Mouse (Mus musculus) hindbrain, embryonic 13.5 days (tissue): ENCODE measurements around the gene Pde9a. TPM values are rescaled to one million over a fixed set of nuclear protein-coding genes. Genes with fewer than 3 reads are reported as not detected.
A peak's percentile ranks its signal among the peaks of the same experiment; 100 is the strongest.

ENCODE experiments used
- ATAC-seq: fragments of 200-750 bp; cut with Nextera tagmentation; 2 replicates; pipeline ENCODE4 v1.8.0; 2017; ENCODE audit warnings: moderate TSS enrichment; ENCODE audit not compliant: low FRiP score
- H3K27ac ChIP-seq: fragments of 300-500 bp; sonication (generic); 2 replicates; pipeline ENCODE4 v1.5.1; 2015; ENCODE audit warnings: inconsistent platforms, mild to moderate bottlenecking, moderate library complexity
- H3K27me3 ChIP-seq: fragments of 300-500 bp; sonication (generic); 2 replicates; pipeline ENCODE4 v1.6.1; 2015; ENCODE audit warnings: mild to moderate bottlenecking, inconsistent platforms
- H3K36me3 ChIP-seq: fragments of 300-500 bp; sonication (generic); 2 replicates; pipeline ENCODE4 v1.6.1; 2015; ENCODE audit warnings: mild to moderate bottlenecking, inconsistent platforms
- H3K4me1 ChIP-seq: fragments of 300-500 bp; sonication (generic); replicated peaks from 2 replicates; pipeline ENCODE4 v1.6.1; 2015; ENCODE audit warnings: inconsistent platforms
- H3K4me2 ChIP-seq: fragments of 300-500 bp; sonication (generic); 2 replicates; pipeline ENCODE4 v1.6.1; 2015; ENCODE audit warnings: inconsistent platforms, mild to moderate bottlenecking, moderate library complexity
- H3K4me3 ChIP-seq: fragments of 300-500 bp; sonication (generic); 2 replicates; pipeline ENCODE4 v1.5.1; 2015; ENCODE audit warnings: mild to moderate bottlenecking, inconsistent platforms
- H3K9ac ChIP-seq: fragments of 300-500 bp; sonication (generic); 2 replicates; pipeline ENCODE4 v1.6.1; 2015; ENCODE audit warnings: mild to moderate bottlenecking, inconsistent platforms
- H3K9me3 ChIP-seq: fragments of 300-500 bp; sonication (generic); 2 replicates; pipeline ENCODE4 v1.6.1; 2016; ENCODE audit warnings: inconsistent platforms
- WGBS: fragments of 180-500 bp; shearing (Covaris S2); methylation state at CpG from one replicate; pipeline ENCODE4 v1.1.7; 2015; 5-methylcytosine and 5-hydroxymethylcytosine counted together
- polyA plus RNA-seq: library from polyadenylated mRNA; unstranded; fragments of >200 nt; fragmentation: Nextera tagmentation; extraction: Ambion mirVana; gene quantifications from 2 replicates; pipeline ENCODE4 v1.2.1, GENCODE M21; 2015

Gene Pde9a
- polyA plus RNA-seq, 1 experiment from 2014 or later = 36.7 TPM

GRCm38 (mm10) chr17:31392041-31392440 lies 6.0 kb downstream of the Pde9a start:
- 93% methylated on average over 5 of the region's 5 CpGs for WGBS
- Histone ChIP-seq H3K36me3 (no peaks in the 10 kb centered on the region), H3K4me3 (no peak overlapping the region), H3K27me3 (no peaks in the 10 kb centered on the region), H3K9ac (no peak overlapping the region), H3K4me1 (peaks cover 51% of the 10 kb centered on the region), H3K27ac (no peak overlapping the region), H3K9me3 (no peaks in the 10 kb centered on the region), H3K4me2 (no peak overlapping the region)
- ATAC-seq = no peak

GRCm38 (mm10) chr17:31393811-31394210 lies 7.8 kb downstream of the Pde9a start:
- Histone ChIP-seq H3K9me3 (no peaks in the 10 kb centered on the region), H3K4me1 (peaks cover 34% of the 10 kb centered on the region), H3K9ac (no peak overlapping the region), H3K27ac (no peak overlapping the region), H3K4me2 (no peak overlapping the region), H3K4me3 (no peak overlapping the region), H3K36me3 (no peaks in the 10 kb centered on the region), H3K27me3 (no peaks in the 10 kb centered on the region)
- WGBS = 80% methylated on average over 2 of the region's 2 CpGs
- no peak for ATAC-seq

GRCm38 (mm10) chr17:31400294-31400693 lies 14.3 kb downstream of the Pde9a start:
- WGBS = 87% methylated on average over 6 of the region's 6 CpGs
- H3K36me3 ChIP-seq = peaks cover 14% of the 10 kb centered on the region
- H3K4me3 ChIP-seq = no peak overlapping the region
- no peak overlapping the region for H3K9ac ChIP-seq
- no peak overlapping the region for H3K27ac ChIP-seq
- no peaks in the 10 kb centered on the region for H3K27me3 ChIP-seq
- H3K9me3 ChIP-seq = no peaks in the 10 kb centered on the region
- no peak overlapping the region for H3K4me2 ChIP-seq
- no peak for ATAC-seq
- peaks cover 28% of the 10 kb centered on the region for H3K4me1 ChIP-seq

GRCm38 (mm10) chr17:31401160-31401559 lies 15.2 kb downstream of the Pde9a start:
- 89% methylated on average over 3 of the region's 3 CpGs for WGBS

GRCm38 (mm10) chr17:31402713-31403112 lies 16.7 kb downstream of the Pde9a start:
- Histone ChIP-seq H3K36me3 (peaks cover 14% of the 10 kb centered on the region), H3K27me3 (no peaks in the 10 kb centered on the region), H3K27ac (0 out of 2 replicates have a peak overlapping the region, but pooled peaks have one; percentile 3), H3K9ac (no peak overlapping the region), H3K4me3 (no peak overlapping the region), H3K4me2 (no peak overlapping the region), H3K9me3 (no peaks in the 10 kb centered on the region), H3K4me1 (peaks cover 34% of the 10 kb centered on the region)
- 69% methylated on average over 8 of the region's 8 CpGs for WGBS
- no peak for ATAC-seq

More at GRCm38 (mm10) chr17:31401160-31401559, 15.2 kb downstream of the Pde9a start:
- no peak for ATAC-seq
- Histone ChIP-seq H3K4me2 (no peak overlapping the region), H3K4me3 (no peak overlapping the region), H3K4me1 (peaks cover 29% of the 10 kb centered on the region), H3K9ac (no peak overlapping the region), H3K27ac (0 out of 2 replicates have a peak overlapping the region, but pooled peaks have one; percentile 13), H3K9me3 (no peaks in the 10 kb centered on the region), H3K27me3 (no peaks in the 10 kb centered on the region), H3K36me3 (peaks cover 14% of the 10 kb centered on the region)

- no peak for ATAC-seq
- WGBS = 71% methylated on average over 6 of the region's 6 CpGs
- no peak overlapping the region for H3K4me3 ChIP-seq
- no peak overlapping the region for H3K27ac ChIP-seq
- peaks cover 11% of the 10 kb centered on the region for H3K36me3 ChIP-seq
- no peak overlapping the region for H3K9ac ChIP-seq
- H3K27me3 ChIP-seq = no peaks in the 10 kb centered on the region
- peaks cover 43% of the 10 kb centered on the region for H3K4me1 ChIP-seq
- no peak overlapping the region for H3K4me2 ChIP-seq
- H3K9me3 ChIP-seq = no peaks in the 10 kb centered on the region
These were observed 19.8 kb downstream of the Pde9a start for GRCm38 (mm10) chr17:31405694-31406227.

- WGBS = 10% methylated on average over 10 of the region's 10 CpGs
- H3K9me3 ChIP-seq = no peaks in the 10 kb centered on the region
- no peak for ATAC-seq
- H3K9ac ChIP-seq = 0 out of 2 replicates have a peak overlapping the region, but pooled peaks have one; percentile 2
- peaks cover 9% of the 10 kb centered on the region for H3K36me3 ChIP-seq
- no peak overlapping the region for H3K4me3 ChIP-seq
- H3K27me3 ChIP-seq = no peaks in the 10 kb centered on the region
- no peak overlapping the region for H3K4me2 ChIP-seq
- H3K27ac ChIP-seq = peak overlapping the region; percentile 35
- peaks cover 38% of the 10 kb centered on the region for H3K4me1 ChIP-seq
These were observed 23.8 kb downstream of the Pde9a start for GRCm38 (mm10) chr17:31409741-31410350.

GRCm38 (mm10) chr17:31415258-31415657 lies 29.2 kb downstream of the Pde9a start:
- no peak for ATAC-seq
- H3K4me3 ChIP-seq = no peak overlapping the region
- no peak overlapping the region for H3K4me2 ChIP-seq
- H3K36me3 ChIP-seq = peaks cover 41% of the 10 kb centered on the region
- H3K4me1 ChIP-seq = peaks cover 23% of the 10 kb centered on the region
- no peak overlapping the region for H3K27ac ChIP-seq
- no peaks in the 10 kb centered on the region for H3K27me3 ChIP-seq
- no peaks in the 10 kb centered on the region for H3K9me3 ChIP-seq
- H3K9ac ChIP-seq = no peak overlapping the region
- 79% methylated on average over 9 of the region's 9 CpGs for WGBS

- Histone ChIP-seq H3K9ac (no peak overlapping the region), H3K27me3 (no peaks in the 10 kb centered on the region), H3K36me3 (peaks cover 47% of the 10 kb centered on the region), H3K4me3 (no peak overlapping the region), H3K9me3 (no peaks in the 10 kb centered on the region), H3K27ac (peak overlapping the region; percentile 48), H3K4me2 (no peak overlapping the region), H3K4me1 (peaks cover 17% of the 10 kb centered on the region)
- WGBS = 85% methylated on average over 17 of the region's 17 CpGs
- ATAC-seq = no peak
These were observed 33.0 kb downstream of the Pde9a start for GRCm38 (mm10) chr17:31418804-31419597.

- 70% methylated on average over 2 of the region's 2 CpGs for WGBS
These were observed 33.6 kb downstream of the Pde9a start for GRCm38 (mm10) chr17:31419598-31419950.

GRCm38 (mm10) chr17:31419995-31420394 lies 34.0 kb downstream of the Pde9a start:
- H3K9me3 ChIP-seq = no peaks in the 10 kb centered on the region
- H3K27ac ChIP-seq = 0 out of 2 replicates have a peak overlapping the region, but pooled peaks have one; percentile 1
- WGBS = 52% methylated on average over 3 of the region's 3 CpGs
- no peak overlapping the region for H3K4me2 ChIP-seq
- peaks cover 38% of the 10 kb centered on the region for H3K36me3 ChIP-seq
- no peaks in the 10 kb centered on the region for H3K27me3 ChIP-seq
- no peak for ATAC-seq
- H3K4me3 ChIP-seq = no peak overlapping the region
- H3K4me1 ChIP-seq = peaks cover 27% of the 10 kb centered on the region
- no peak overlapping the region for H3K9ac ChIP-seq

More at GRCm38 (mm10) chr17:31419598-31419950, 33.6 kb downstream of the Pde9a start:
- no peak for ATAC-seq
- Histone ChIP-seq H3K9ac (no peak overlapping the region), H3K4me3 (no peak overlapping the region), H3K27ac (peak overlapping the region; percentile 48), H3K36me3 (peaks cover 41% of the 10 kb centered on the region), H3K27me3 (no peaks in the 10 kb centered on the region), H3K4me2 (no peak overlapping the region), H3K4me1 (peaks cover 23% of the 10 kb centered on the region), H3K9me3 (no peaks in the 10 kb centered on the region)

- H3K27ac ChIP-seq = peak overlapping the region; percentile 48; the same call in 1 of the 2 replicates
- H3K4me3 ChIP-seq = no peak overlapping the region
- H3K27me3 ChIP-seq = no peaks in the 10 kb centered on the region
- ATAC-seq = no peak
- H3K36me3 ChIP-seq = peaks cover 31% of the 10 kb centered on the region
- H3K9me3 ChIP-seq = no peaks in the 10 kb centered on the region
- H3K9ac ChIP-seq = no peak overlapping the region
- WGBS = 91% methylated on average over 16 of the region's 16 CpGs
- H3K4me2 ChIP-seq = no peak overlapping the region
- peaks cover 32% of the 10 kb centered on the region for H3K4me1 ChIP-seq
These were observed 34.6 kb downstream of the Pde9a start for GRCm38 (mm10) chr17:31420658-31421057.
